In the genomic region with DNA sequence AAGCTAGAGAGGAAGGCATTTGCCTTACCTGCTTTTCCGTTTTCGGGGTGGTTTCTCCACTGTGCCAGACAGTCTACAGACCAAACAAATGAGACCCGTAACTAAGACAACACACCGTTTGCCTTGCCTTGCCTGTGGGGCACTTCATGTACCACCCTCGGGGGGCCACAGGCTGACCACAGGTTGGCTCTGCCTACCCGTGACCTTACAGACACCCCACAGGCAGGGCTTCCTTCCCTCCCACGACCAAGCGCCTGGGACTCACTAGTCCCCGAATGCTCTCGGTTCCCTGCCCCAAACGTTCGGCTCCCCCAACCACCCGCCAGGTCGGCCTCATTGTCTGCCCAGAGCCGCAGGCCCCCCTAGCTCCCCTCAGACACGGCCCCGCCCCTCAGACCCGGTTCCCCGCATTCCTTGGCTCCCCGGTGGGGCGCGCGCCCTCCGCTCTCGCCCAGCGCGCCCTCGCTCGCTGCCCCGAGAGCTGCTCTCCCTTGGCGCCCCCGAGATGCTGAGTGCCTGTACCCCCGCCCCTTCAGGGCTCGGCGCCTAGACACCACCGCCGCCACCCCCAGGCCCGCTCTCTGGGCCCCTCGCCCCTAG, we compare ENCODE assay signal across 7 mouse cellular contexts. TPM values are rescaled to one million over a fixed set of nuclear protein-coding genes. Genes with fewer than 3 reads are reported as not detected.
DNase-seq lines count a peak whose midpoint lies in the region; TF ChIP-seq lines count a peak whose summit lies in the region.

No protein-coding gene starts in this region.

- H3K4me3 ChIP-seq in layer of hippocampus, adult 2 months: peak overlapping the region; percentile 87
- peak overlapping the region; percentile 84 for H3K4me3 ChIP-seq in bone marrow, adult 2 months (replicated peaks; ENCODE audit: control insufficient read depth, low read depth, low read length)
- peak overlapping the region; percentile 95 for H3K4me3 ChIP-seq in forebrain, embryonic 10.5 days
- peak overlapping the region; percentile 95 for H3K4me3 ChIP-seq in midbrain, embryonic 10.5 days

- peaks cover 28% of the 10 kb centered on the region for H3K36me3 ChIP-seq in forebrain, embryonic 10.5 days (replicated peaks)
- peaks cover 20% of the 10 kb centered on the region for H3K36me3 ChIP-seq in midbrain, embryonic 10.5 days

- H3K27me3 ChIP-seq in forebrain, embryonic 10.5 days (ENCODE audit: poor library complexity, severe bottlenecking): no peaks in the 10 kb centered on the region
- H3K27me3 ChIP-seq in midbrain, embryonic 10.5 days (ENCODE audit: low read depth, poor library complexity, severe bottlenecking): no peaks in the 10 kb centered on the region

- no peaks in the 10 kb centered on the region for H3K9me3 ChIP-seq in forebrain, embryonic 10.5 days
- no peaks in the 10 kb centered on the region for H3K9me3 ChIP-seq in midbrain, embryonic 10.5 days (replicated peaks)

- H3K27ac ChIP-seq in layer of hippocampus, adult 2 months: peak overlapping the region; percentile 99
- peak overlapping the region; percentile 54; the same call in 1 of the 2 replicates for H3K27ac ChIP-seq in bone marrow, adult 2 months (ENCODE audit: control insufficient read depth, insufficient read depth, low read depth, low read length, poor library complexity)
- peak overlapping the region; percentile 98 for H3K27ac ChIP-seq in forebrain, embryonic 10.5 days
- peak overlapping the region; percentile 98 for H3K27ac ChIP-seq in midbrain, embryonic 10.5 days (replicated peaks)

- no peak for TF ChIP-seq CTCF in layer of hippocampus, adult 2 months (conservative IDR thresholded peaks at IDR 0.05)
- TF ChIP-seq CTCF in bone marrow, adult 2 months (IDR thresholded peaks at IDR 0.05; ENCODE audit: control insufficient read depth, insufficient read depth, low read length): no peak

- peak in 1 of 2 experiments; percentile 10 for DNase-seq in layer of hippocampus, adult 2 months (ENCODE audit: low spot score in 2 of 2)
- no peak for DNase-seq in layer of hippocampus, postnatal 10 days (ENCODE audit: low spot score in 2 of 2)
- DNase-seq in forebrain, embryonic 10.5 days (ENCODE audit: extremely low spot score, low spot score): no peak
- DNase-seq in left cerebral cortex, postnatal 36 days (ENCODE audit: low spot score in 2 of 2): peak; percentile 13 to 16
- no peak for DNase-seq in midbrain, embryonic 10.5 days (ENCODE audit: low spot score)
- peak; percentile 84 for DNase-seq in thymus, postnatal 14 days

- H3K4me1 ChIP-seq in bone marrow, adult 2 months (ENCODE audit: control insufficient read depth, insufficient read depth, low read length): no peaks in the 10 kb centered on the region
- H3K4me1 ChIP-seq in forebrain, embryonic 10.5 days: peaks cover 22% of the 10 kb centered on the region
- H3K4me1 ChIP-seq in midbrain, embryonic 10.5 days: peaks cover 25% of the 10 kb centered on the region

- intact Hi-C loops in left cerebral cortex, postnatal 36 days (cut with DNase I): loop anchor here (10.0 kb wide), 1 partner anchor 125 kb away; a partner anchor contains a TSS

- under 1% methylated on average over 36 of the region's 39 CpGs for WGBS in bone marrow, adult 2 months
- under 1% methylated on average over 38 of the region's 39 CpGs for WGBS in forebrain, embryonic 10.5 days
- WGBS in midbrain, embryonic 10.5 days: under 1% methylated on average over 39 of the region's 39 CpGs

- TF ChIP-seq POLR2A in bone marrow, adult 2 months (IDR thresholded peaks at IDR 0.05; ENCODE audit: borderline replicate concordance, control insufficient read depth, low read depth, low read length): no peak

RNA-seq across cellular contexts. Expression of a gene that starts 0.5 kb away (rescaled TPM):
- 10 to 100 TPM; 53.8 to 58.7 TPM for total RNA-seq in layer of hippocampus, adult 2 months (2021)
- total RNA-seq in layer of hippocampus, postnatal 10 days (2021): 10 to 100 TPM; 84.7 to 94.4 TPM
- 5.9 and 7.1 TPM in 2 replicates for polyA plus RNA-seq in bone marrow, adult 2 months (2011; ENCODE audit: insufficient read depth, insufficient read length, low replicate concordance, missing spikeins)
- polyA plus RNA-seq in forebrain, embryonic 10.5 days (2016; fragmentation: Nextera tagmentation; extraction: Ambion mirVana): 9.2 and 10.4 TPM in 2 replicates
- total RNA-seq in left cerebral cortex, postnatal 36 days (2021): 10 to 100 TPM; 59.9 to 60.5 TPM
- polyA plus RNA-seq in midbrain, embryonic 10.5 days (2016; fragmentation: Nextera tagmentation; extraction: Ambion mirVana): 9.3 and 10.5 TPM in 2 replicates

RNA-seq across cellular contexts. Expression of a gene that starts 36.2 kb away (rescaled TPM):
- total RNA-seq in layer of hippocampus, adult 2 months (2021): 10 to 100 TPM; 62.1 to 66.3 TPM
- total RNA-seq in layer of hippocampus, postnatal 10 days (2021): 10 to 100 TPM; 68.3 to 74.9 TPM
- polyA plus RNA-seq in bone marrow, adult 2 months (2011; ENCODE audit: insufficient read depth, insufficient read length, low replicate concordance, missing spikeins): 40.6 and 51.6 TPM in 2 replicates
- polyA plus RNA-seq in forebrain, embryonic 10.5 days (2016; fragmentation: Nextera tagmentation; extraction: Ambion mirVana): 72.2 and 76.8 TPM in 2 replicates
- 10 to 100 TPM; 63.0 to 64.6 TPM for total RNA-seq in left cerebral cortex, postnatal 36 days (2021)
- 82.7 and 84.3 TPM in 2 replicates for polyA plus RNA-seq in midbrain, embryonic 10.5 days (2016; fragmentation: Nextera tagmentation; extraction: Ambion mirVana)

Comparison
In these comparisons a context has a peak if more than half of its experiments do, and no peak if none do; other contexts are left out.
1. DNase-seq: peak in left cerebral cortex, postnatal 36 days (2 of 2) and thymus, postnatal 14 days (single experiment); none in layer of hippocampus, postnatal 10 days (0 of 2), forebrain, embryonic 10.5 days (single experiment) and midbrain, embryonic 10.5 days (single experiment).
2. Peak in every context shown above with its lines, with median percentiles within 50 percentile points of each other: H3K27ac ChIP-seq and H3K4me3 ChIP-seq.